Mouse (Mus musculus): ENCODE measurements at regions not wholly inside any gene's neighbourhood (a gene's known extent, or its start where the extent isn't known, plus 50 kb on each side); places are given as distances from the start of the nearest gene placed in this dataset.
A peak's percentile ranks its signal among the peaks of the same experiment; 100 is the strongest.
"Not testable (repeated sequence)": the region's sequence is repeated elsewhere in the genome, so short reads cannot be mapped to it uniquely, and the experiment has no call there.

GRCm38 (mm10) chr12:77056748-77057370 lies 94.9 kb upstream of the Max start:
- no peak for DNase-seq (ENCODE audit: low spot score)

DNA sequence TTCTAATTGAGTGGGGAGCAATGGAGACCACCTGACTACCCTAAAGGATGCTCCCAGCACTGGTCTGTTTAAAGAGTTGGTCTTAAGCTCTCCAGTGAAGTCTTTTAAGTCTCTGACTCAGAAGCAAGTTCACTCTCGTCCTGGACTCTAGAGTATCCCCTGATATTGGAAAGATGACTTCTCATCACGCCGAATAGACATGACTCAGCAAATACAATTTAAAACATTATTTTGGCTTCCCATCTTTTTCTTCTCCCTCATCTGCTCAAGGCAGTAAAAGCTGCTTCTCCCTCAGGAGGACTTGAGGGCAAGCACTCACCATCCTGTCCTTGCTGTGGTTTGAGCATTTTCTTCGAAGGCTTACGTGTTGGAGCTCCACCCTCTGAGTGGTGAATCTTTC lies 92.7 kb upstream of the Max start:
- no peak for DNase-seq (ENCODE audit: low spot score)

DNA sequence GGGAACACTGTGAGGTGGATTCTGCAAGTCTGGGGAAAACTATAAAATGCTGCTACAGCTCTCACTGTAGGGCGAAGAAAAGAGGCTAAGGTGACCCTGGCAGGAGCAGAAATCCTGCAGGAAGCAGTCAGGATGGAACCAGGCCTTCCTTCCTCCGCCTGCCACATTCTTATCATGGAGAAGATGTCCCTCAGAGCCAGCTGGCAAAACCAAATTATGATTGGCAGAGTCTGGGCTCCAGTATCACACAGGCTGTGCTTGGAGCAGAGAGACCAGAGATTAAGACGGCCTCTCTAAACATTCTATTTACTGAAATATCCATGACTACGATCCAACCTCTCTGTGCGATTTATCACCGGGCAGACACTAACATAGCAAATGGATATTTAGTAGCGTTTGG lies 92.2 kb upstream of the Max start:
- DNase-seq (ENCODE audit: low spot score) = no peak

DNA sequence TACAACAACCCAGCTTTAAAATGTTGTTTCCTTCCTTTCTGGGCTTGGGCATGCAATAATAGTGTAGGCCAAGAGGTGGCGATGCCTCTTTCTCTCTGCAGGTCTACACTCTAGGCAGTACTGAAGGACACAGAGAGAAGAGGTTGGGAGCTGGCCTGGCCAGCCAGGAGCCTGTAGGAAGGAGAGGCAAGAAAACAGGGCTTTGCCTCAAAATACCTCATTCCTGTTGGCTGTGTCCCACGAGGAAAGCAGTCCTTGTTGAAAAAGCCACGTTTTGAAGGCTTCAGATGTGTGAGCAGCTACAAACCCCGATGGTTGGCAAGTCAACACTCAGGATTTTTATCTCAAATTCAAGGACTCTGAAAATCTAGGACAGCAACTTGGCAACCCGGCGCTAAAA lies 90.9 kb upstream of the Max start:
- DNase-seq (ENCODE audit: low spot score) = peak; percentile 77

- no peak for DNase-seq (ENCODE audit: low spot score)
Observed at GRCm38 (mm10) chr12:77048380-77048779, 86.4 kb upstream of the Max start.

GRCm38 (mm10) chr12:77047273-77047672 lies 85.3 kb upstream of the Max start:
- no peak for DNase-seq (ENCODE audit: low spot score)

GRCm38 (mm10) chr12:77045956-77046355 lies 84.0 kb upstream of the Max start:
- peak; percentile 71 for DNase-seq (ENCODE audit: low spot score)

DNA sequence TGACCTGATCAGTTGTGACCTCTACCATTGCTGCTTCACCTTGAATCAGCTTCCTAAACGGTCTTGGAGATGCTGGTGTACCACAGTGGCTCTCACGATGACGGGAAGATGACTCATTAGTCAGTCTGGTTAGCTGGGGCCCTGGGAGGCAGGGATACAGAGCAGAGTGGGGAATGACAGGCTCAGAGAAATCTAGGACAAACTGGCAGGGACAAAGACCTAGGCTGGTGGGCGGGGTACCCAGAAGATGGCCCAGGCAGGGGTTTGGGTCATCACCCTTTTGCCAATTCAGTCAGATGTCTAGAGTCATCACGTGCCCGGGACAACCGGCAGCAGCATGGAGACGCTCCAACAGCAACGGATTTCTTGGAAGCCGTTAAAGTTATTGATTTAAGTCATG lies 83.4 kb upstream of the Max start:
- no peak for DNase-seq (ENCODE audit: low spot score)

DNA sequence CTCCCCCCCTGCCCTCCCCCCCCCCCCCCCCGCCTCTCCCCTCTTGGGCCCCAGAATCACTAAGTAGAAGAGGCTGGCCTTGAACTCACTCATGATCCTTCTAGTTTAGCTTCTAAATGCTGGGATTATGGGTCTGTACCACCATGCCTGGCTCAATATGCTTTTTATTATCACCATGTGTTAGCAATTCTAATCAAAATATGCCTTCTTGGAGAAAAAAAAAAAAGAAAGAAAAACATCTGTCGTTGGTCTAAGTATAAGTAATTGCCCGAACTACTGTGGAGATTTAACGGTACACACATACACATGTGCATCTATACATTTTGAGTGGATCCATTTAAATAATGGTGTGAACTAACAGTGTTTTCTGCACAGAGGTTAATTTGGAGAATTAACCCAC lies 80.4 kb upstream of the Max start:
- no peak for DNase-seq (ENCODE audit: low spot score)

DNA sequence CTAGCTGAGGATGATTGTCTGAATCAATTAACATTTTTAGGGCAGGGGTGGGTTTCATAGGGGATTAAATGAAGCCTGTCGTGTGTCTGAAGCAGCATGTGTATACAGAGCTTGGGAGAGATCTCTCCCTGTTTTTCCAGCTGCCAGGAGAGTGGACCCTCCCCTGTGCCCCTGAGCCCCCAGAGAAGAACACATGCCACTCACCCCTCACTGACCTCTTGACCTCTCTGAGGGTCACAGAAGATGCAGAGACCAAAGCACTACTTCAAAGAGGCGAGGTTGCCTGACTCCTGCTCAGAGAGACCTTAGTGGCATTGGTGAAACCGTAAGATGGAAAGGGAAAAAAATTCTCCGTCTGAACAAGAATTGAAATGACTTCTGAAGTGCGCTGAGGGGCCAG lies 79.1 kb upstream of the Max start:
- DNase-seq (ENCODE audit: low spot score) = no peak

- no peak for DNase-seq (ENCODE audit: low spot score)
Observed at GRCm38 (mm10) chr12:77039953-77040305, 77.9 kb upstream of the Max start.

DNA sequence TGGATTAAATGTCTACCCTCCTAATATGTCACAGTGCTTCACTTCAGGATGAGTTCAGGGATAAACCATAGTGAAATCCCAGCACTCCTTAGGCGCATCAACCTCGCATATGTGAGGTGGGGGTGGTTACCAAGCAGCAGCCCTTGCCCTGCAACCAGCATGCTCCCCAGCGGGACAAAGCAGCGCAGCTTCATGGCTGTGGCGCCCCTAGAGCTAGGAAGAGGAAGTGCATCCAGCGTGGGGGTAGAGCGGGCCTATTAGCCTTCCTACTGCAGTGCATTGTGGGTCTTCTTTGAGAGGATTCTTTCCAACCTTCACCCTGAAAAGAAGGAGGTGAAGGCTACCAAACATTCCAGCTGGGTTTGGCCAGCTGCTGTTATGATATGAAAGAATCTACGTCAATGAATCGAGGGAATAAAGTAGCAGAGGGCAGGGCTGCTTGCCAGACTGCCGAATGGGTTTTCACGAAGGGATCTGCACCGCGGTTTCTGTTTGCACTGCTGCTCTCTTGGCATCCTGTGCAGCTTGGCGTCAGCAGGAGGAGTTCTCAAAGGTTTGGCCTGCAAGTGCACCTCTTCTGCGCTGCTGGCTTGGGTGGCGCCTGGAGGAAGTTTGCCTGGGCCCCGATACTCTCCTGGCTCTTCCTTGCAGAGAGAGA lies 77.4 kb upstream of the Max start:
- DNase-seq (ENCODE audit: low spot score) = peak; percentile 72

- no peak for DNase-seq (ENCODE audit: low spot score)
Observed at GRCm38 (mm10) chr12:77035676-77036075, 73.7 kb upstream of the Max start.

GRCm38 (mm10) chr12:77031448-77031847 lies 69.4 kb upstream of the Max start:
- DNase-seq (ENCODE audit: low spot score) = no peak

GRCm38 (mm10) chr12:77025431-77025879 lies 63.5 kb upstream of the Max start:
- DNase-seq (ENCODE audit: low spot score) = no peak

DNA sequence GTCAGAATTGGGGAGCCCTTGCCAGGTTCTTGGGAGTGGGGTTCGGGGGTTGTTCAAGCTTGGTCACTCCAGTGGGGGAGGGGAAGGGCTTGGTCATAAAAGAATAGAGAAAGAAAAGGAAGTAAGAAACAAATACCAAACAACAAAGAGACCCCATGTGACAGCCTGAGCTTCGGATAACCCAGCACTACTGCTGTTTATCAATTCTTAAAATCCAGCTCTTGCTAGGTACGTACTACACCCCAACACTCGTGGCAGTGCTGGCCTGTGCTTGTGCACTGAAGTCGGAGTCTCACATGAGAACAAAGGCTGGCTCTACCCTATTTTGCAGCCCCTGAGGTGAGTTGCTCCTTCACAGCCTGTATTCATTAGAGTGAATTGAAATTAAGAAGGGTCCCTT lies 60.5 kb upstream of the Max start:
- DNase-seq (ENCODE audit: low spot score) = no peak

DNA sequence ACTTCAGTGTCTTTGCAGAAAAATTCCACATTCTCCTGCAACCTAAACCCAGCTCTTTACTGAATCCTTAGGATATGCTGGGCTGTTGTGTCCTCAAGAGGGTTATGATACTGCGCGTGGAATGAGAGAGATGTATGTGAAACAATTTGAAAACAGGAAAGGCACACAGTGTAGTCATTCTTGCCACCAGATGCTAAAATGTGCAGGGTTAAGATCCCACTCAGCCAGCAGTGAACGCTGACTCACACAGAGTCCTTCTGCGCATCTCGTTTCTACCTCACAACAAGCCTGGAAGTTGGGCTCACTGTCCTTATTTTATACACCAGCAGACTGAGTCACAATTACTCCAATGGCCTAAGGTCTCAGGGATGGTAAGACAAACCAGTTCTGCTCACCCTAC lies 59.9 kb upstream of the Max start:
- no peak for DNase-seq (ENCODE audit: low spot score)

GRCm38 (mm10) chr12:77019708-77020511 lies 57.9 kb upstream of the Max start:
- DNase-seq (ENCODE audit: low spot score) = no peak

- not testable (repeated sequence) for DNase-seq (ENCODE audit: low spot score)
Observed at GRCm38 (mm10) chr12:77019148-77019547, 57.1 kb upstream of the Max start.

- no peak for DNase-seq (ENCODE audit: low spot score)
Observed at GRCm38 (mm10) chr12:77018373-77018772, 56.4 kb upstream of the Max start.

- no peak for DNase-seq (ENCODE audit: low spot score)
Observed at GRCm38 (mm10) chr12:77014908-77015307, 52.9 kb upstream of the Max start.
